ENCODE assay signal across 8 mouse cellular contexts in the genomic region with DNA sequence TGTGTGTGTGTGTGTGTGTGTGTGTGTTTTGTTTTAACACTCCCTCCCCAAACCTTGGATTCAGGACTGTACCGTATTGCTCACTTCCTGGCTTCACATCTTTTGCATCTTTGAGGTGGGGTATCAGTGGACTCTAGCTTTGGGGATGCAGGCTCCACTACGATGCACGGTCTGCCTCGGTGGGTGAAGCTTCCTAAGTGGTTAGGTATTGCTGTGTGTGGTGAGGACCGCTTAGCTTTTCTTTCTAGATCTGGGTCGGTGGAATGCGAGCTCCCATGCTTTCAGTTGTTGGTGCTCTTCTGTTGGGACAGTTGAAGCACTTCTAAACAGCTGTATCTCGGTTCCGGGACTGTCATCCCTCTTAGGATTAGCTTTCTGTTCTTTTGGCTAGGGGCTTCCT. TPM values are rescaled to one million over a fixed set of nuclear protein-coding genes. Genes with fewer than 3 reads are reported as not detected.
DNase-seq lines count a peak whose midpoint lies in the region; ATAC-seq and TF ChIP-seq lines count a peak whose summit lies in the region.

No protein-coding gene starts in this region.

- peaks cover 45% of the 10 kb centered on the region for H3K4me1 ChIP-seq in heart, embryonic 13.5 days
- H3K4me1 ChIP-seq in ES-Bruce4 (ENCODE audit: control insufficient read depth, insufficient read depth, low read length), result no peaks in the 10 kb centered on the region
- H3K4me1 ChIP-seq in forebrain, postnatal 0 days (ENCODE audit: insufficient read depth), result peaks cover 21% of the 10 kb centered on the region
- H3K4me1 ChIP-seq in liver, postnatal 0 days (ENCODE audit: insufficient read depth), result peaks cover 23% of the 10 kb centered on the region

- H3K27ac ChIP-seq in heart, embryonic 13.5 days (replicated peaks), result peak overlapping the region; percentile 98
- H3K27ac ChIP-seq in ES-Bruce4 (ENCODE audit: insufficient read depth, low read length), result no peak overlapping the region
- no peak overlapping the region for H3K27ac ChIP-seq in forebrain, postnatal 0 days (ENCODE audit: low read depth, low read length)
- H3K27ac ChIP-seq in liver, postnatal 0 days (ENCODE audit: low read depth), result peak overlapping the region; percentile 98

- WGBS in heart, embryonic 13.5 days, result 14% methylated on average over 9 of the region's 9 CpGs
- 17% methylated on average over 9 of the region's 9 CpGs for WGBS in forebrain, postnatal 0 days
- 10% methylated on average over 9 of the region's 9 CpGs for WGBS in liver, postnatal 0 days (ENCODE audit: insufficient replicate concordance)

- no peak for ATAC-seq in heart, embryonic 13.5 days (ENCODE audit: extremely low read depth, insufficient number of reproducible peaks, low FRiP score, low TSS enrichment)
- ATAC-seq in forebrain, postnatal 0 days, result no peak
- no peak for ATAC-seq in liver, postnatal 0 days

- TF ChIP-seq CTCF in ES-Bruce4 (IDR thresholded peaks at IDR 0.05; ENCODE audit: low read depth, low read length), result no peak
- no peak for TF ChIP-seq CTCF in forebrain, postnatal 0 days (IDR thresholded peaks at IDR 0.05; ENCODE audit: low read depth)
- TF ChIP-seq CTCF in liver, postnatal 0 days (IDR thresholded peaks at IDR 0.05; ENCODE audit: low read depth), result no peak

- no peaks in the 10 kb centered on the region for H3K9me3 ChIP-seq in heart, embryonic 13.5 days
- H3K9me3 ChIP-seq in ES-Bruce4 (replicated peaks; ENCODE audit: control insufficient read depth, insufficient read depth, low read length, poor library complexity, severe bottlenecking), result no peaks in the 10 kb centered on the region
- H3K9me3 ChIP-seq in forebrain, postnatal 0 days (ENCODE audit: low read length), result no peaks in the 10 kb centered on the region
- no peaks in the 10 kb centered on the region for H3K9me3 ChIP-seq in liver, postnatal 0 days (ENCODE audit: low read length)

- no peaks in the 10 kb centered on the region for H3K27me3 ChIP-seq in heart, embryonic 13.5 days (replicated peaks)
- no peaks in the 10 kb centered on the region for H3K27me3 ChIP-seq in ES-Bruce4 (ENCODE audit: control insufficient read depth, insufficient read depth, low read length, poor library complexity, severe bottlenecking)
- no peaks in the 10 kb centered on the region for H3K27me3 ChIP-seq in forebrain, postnatal 0 days (ENCODE audit: insufficient read depth, low read length)
- no peaks in the 10 kb centered on the region for H3K27me3 ChIP-seq in liver, postnatal 0 days (ENCODE audit: insufficient read depth, low read length)

- H3K36me3 ChIP-seq in heart, embryonic 13.5 days, result peaks cover 45% of the 10 kb centered on the region
- H3K36me3 ChIP-seq in ES-Bruce4 (ENCODE audit: control insufficient read depth, insufficient read depth, low read length, poor library complexity, severe bottlenecking), result peaks cover 28% of the 10 kb centered on the region
- H3K36me3 ChIP-seq in forebrain, postnatal 0 days (ENCODE audit: insufficient read depth), result peaks cover 8% of the 10 kb centered on the region
- H3K36me3 ChIP-seq in liver, postnatal 0 days (replicated peaks; ENCODE audit: insufficient read depth, low read length), result peaks cover 22% of the 10 kb centered on the region

- peak overlapping the region; percentile 100 for H3K9ac ChIP-seq in heart, embryonic 13.5 days
- peak overlapping the region; percentile 99 for H3K9ac ChIP-seq in ES-Bruce4 (ENCODE audit: low read depth, poor library complexity, severe bottlenecking)
- peak overlapping the region; percentile 94 for H3K9ac ChIP-seq in forebrain, postnatal 0 days
- peak overlapping the region; percentile 100 for H3K9ac ChIP-seq in liver, postnatal 0 days (replicated peaks)

- no peak for TF ChIP-seq POLR2A in ES-Bruce4 (IDR thresholded peaks at IDR 0.05; ENCODE audit: insufficient read depth, low read length)

- DNase-seq in heart, postnatal 25 days (ENCODE audit: low spot score), result no peak
- DNase-seq in forebrain, postnatal 0 days, result peak; percentile 2
- no peak for DNase-seq in liver, postnatal 0 days
- no peak for DNase-seq in right cerebral cortex, postnatal 14 days
- no peak for DNase-seq in frontal cortex, postnatal 25 days (ENCODE audit: low spot score in 2 of 2)
- DNase-seq in left cerebral cortex, adult 8-10 months (ENCODE audit: low spot score in 2 of 2), result no peak

- TF ChIP-seq EP300 in ES-Bruce4 (IDR thresholded peaks at IDR 0.05; ENCODE audit: insufficient read depth, low read depth, low read length), result no peak
- TF ChIP-seq EP300 in liver, postnatal 0 days (IDR thresholded peaks at IDR 0.05; ENCODE audit: low read depth), result no peak

- H3K4me2 ChIP-seq in heart, embryonic 13.5 days, result peak overlapping the region; percentile 88
- peak overlapping the region; percentile 74 for H3K4me2 ChIP-seq in forebrain, postnatal 0 days (ENCODE audit: low read depth)
- H3K4me2 ChIP-seq in liver, postnatal 0 days (ENCODE audit: low read depth, low read length), result peak overlapping the region; percentile 93

- intact Hi-C loops in heart, postnatal 25 days (cut with DNase I), result loop anchor here (1.0 to 5.0 kb wide), 2 partner anchors 18 to 46 kb away; a partner anchor contains a TSS

- peak overlapping the region; percentile 99 for H3K4me3 ChIP-seq in heart, embryonic 13.5 days
- peak overlapping the region; percentile 90 for H3K4me3 ChIP-seq in ES-Bruce4 (ENCODE audit: low read depth, low read length)
- H3K4me3 ChIP-seq in forebrain, postnatal 0 days (ENCODE audit: low read depth, low read length), result peak overlapping the region; percentile 92
- H3K4me3 ChIP-seq in liver, postnatal 0 days (ENCODE audit: low read depth, low read length), result peak overlapping the region; percentile 100

RNA-seq across cellular contexts. Expression of a gene that starts 1.1 kb away (rescaled TPM):
- 31.1 and 33.3 TPM in 2 replicates for polyA plus RNA-seq in heart, embryonic 13.5 days (2015; fragmentation: Nextera tagmentation; extraction: Ambion mirVana)
- 10 to 100 TPM; 24.7 to 30.6 TPM for total RNA-seq in heart, postnatal 25 days (2021)
- 141 and 161 TPM in 2 replicates for polyA plus RNA-seq in ES-Bruce4 (2011; ENCODE audit: insufficient read depth, insufficient read length, low read depth, missing spikeins)
- 13.1 and 19.8 TPM in 2 replicates for total RNA-seq in forebrain, postnatal 0 days (2014; rRNA removed)
- polyA plus RNA-seq in forebrain, postnatal 0 days (2015; fragmentation: Nextera tagmentation; extraction: Ambion mirVana), result 26.7 and 35.4 TPM in 2 replicates
- polyA plus RNA-seq in liver, postnatal 0 days (2015; fragmentation: Nextera tagmentation; extraction: Ambion mirVana), result 12.9 and 13.7 TPM in 2 replicates
- total RNA-seq in left cerebral cortex, adult 8-10 months (2022), result 10 to 100 TPM; 44.9 to 57.8 (median 51.0) TPM

RNA-seq across cellular contexts. Expression of a gene that starts 16.4 kb away (rescaled TPM):
- 60.9 and 69.9 TPM in 2 replicates for polyA plus RNA-seq in heart, embryonic 13.5 days (2015; fragmentation: Nextera tagmentation; extraction: Ambion mirVana)
- 10 to 100 TPM; 22.2 to 25.1 TPM for total RNA-seq in heart, postnatal 25 days (2021)
- 67.3 and 80.1 TPM in 2 replicates for polyA plus RNA-seq in ES-Bruce4 (2011; ENCODE audit: insufficient read depth, insufficient read length, low read depth, missing spikeins)
- total RNA-seq in forebrain, postnatal 0 days (2014; rRNA removed), result 62.6 and 63.5 TPM in 2 replicates
- polyA plus RNA-seq in forebrain, postnatal 0 days (2015; fragmentation: Nextera tagmentation; extraction: Ambion mirVana), result 66.3 and 77.8 TPM in 2 replicates
- 20.8 and 24.9 TPM in 2 replicates for polyA plus RNA-seq in liver, postnatal 0 days (2015; fragmentation: Nextera tagmentation; extraction: Ambion mirVana)
- total RNA-seq in left cerebral cortex, adult 8-10 months (2022), result 10 to 100 TPM; 50.4 to 59.8 (median 55.2) TPM

RNA-seq across cellular contexts. Expression of a gene that starts 16.5 kb away (rescaled TPM):
- 13.5 and 15.1 TPM in 2 replicates for polyA plus RNA-seq in heart, embryonic 13.5 days (2015; fragmentation: Nextera tagmentation; extraction: Ambion mirVana)
- 10 to 100 TPM; 16.9 to 20.0 TPM for total RNA-seq in heart, postnatal 25 days (2021)
- 23.6 and 29.9 TPM in 2 replicates for polyA plus RNA-seq in ES-Bruce4 (2011; ENCODE audit: insufficient read depth, insufficient read length, low read depth, missing spikeins)
- total RNA-seq in forebrain, postnatal 0 days (2014; rRNA removed), result 27.1 and 37.5 TPM in 2 replicates
- polyA plus RNA-seq in forebrain, postnatal 0 days (2015; fragmentation: Nextera tagmentation; extraction: Ambion mirVana), result 34.2 and 39.3 TPM in 2 replicates
- 8.8 and 9.8 TPM in 2 replicates for polyA plus RNA-seq in liver, postnatal 0 days (2015; fragmentation: Nextera tagmentation; extraction: Ambion mirVana)
- total RNA-seq in left cerebral cortex, adult 8-10 months (2022), result 10 to 100 TPM; 36.8 to 46.7 (median 42.9) TPM

RNA-seq across cellular contexts. Expression of a gene that starts 19.5 kb away (rescaled TPM):
- 17.0 and 18.3 TPM in 2 replicates for polyA plus RNA-seq in heart, embryonic 13.5 days (2015; fragmentation: Nextera tagmentation; extraction: Ambion mirVana)
- total RNA-seq in heart, postnatal 25 days (2021), result 10 to 100 TPM; 10.0 to 11.4 TPM
- 8.3 and 9.0 TPM in 2 replicates for polyA plus RNA-seq in ES-Bruce4 (2011; ENCODE audit: insufficient read depth, insufficient read length, low read depth, missing spikeins)
- total RNA-seq in forebrain, postnatal 0 days (2014; rRNA removed), result 5.2 and 6.6 TPM in 2 replicates
- 10.3 and 10.4 TPM in 2 replicates for polyA plus RNA-seq in forebrain, postnatal 0 days (2015; fragmentation: Nextera tagmentation; extraction: Ambion mirVana)
- polyA plus RNA-seq in liver, postnatal 0 days (2015; fragmentation: Nextera tagmentation; extraction: Ambion mirVana), result 7.0 and 7.8 TPM in 2 replicates
- 1 to 10 TPM; 5.7 to 7.6 (median 5.8) TPM for total RNA-seq in left cerebral cortex, adult 8-10 months (2022)

RNA-seq across cellular contexts. Expression of a gene that starts 29.0 kb away (rescaled TPM):
- 703 and 780 TPM in 2 replicates for polyA plus RNA-seq in heart, embryonic 13.5 days (2015; fragmentation: Nextera tagmentation; extraction: Ambion mirVana)
- total RNA-seq in heart, postnatal 25 days (2021), result 1,000 to 10,000 TPM; 1,735 to 1,752 TPM
- polyA plus RNA-seq in ES-Bruce4 (2011; ENCODE audit: insufficient read depth, insufficient read length, low read depth, missing spikeins), result 266 and 305 TPM in 2 replicates
- total RNA-seq in forebrain, postnatal 0 days (2014; rRNA removed), result 191 and 258 TPM in 2 replicates
- 464 and 597 TPM in 2 replicates for polyA plus RNA-seq in forebrain, postnatal 0 days (2015; fragmentation: Nextera tagmentation; extraction: Ambion mirVana)
- polyA plus RNA-seq in liver, postnatal 0 days (2015; fragmentation: Nextera tagmentation; extraction: Ambion mirVana), result 385 and 415 TPM in 2 replicates
- 100 to 1,000 TPM; 580 to 641 (median 617) TPM for total RNA-seq in left cerebral cortex, adult 8-10 months (2022)

Comparison
In these comparisons a context has a peak if more than half of its experiments do, and no peak if none do; other contexts are left out.
1. H3K27ac ChIP-seq: peak in heart, embryonic 13.5 days (single experiment) and liver, postnatal 0 days (single experiment); none in ES-Bruce4 (single experiment) and forebrain, postnatal 0 days (single experiment).
2. Peak in every context shown above with its lines, with median percentiles within 50 percentile points of each other: H3K4me2 ChIP-seq, H3K4me3 ChIP-seq and H3K9ac ChIP-seq.